Mouse (Mus musculus): Measurements from ENCODE around the gene Pou2f1.

GRCm38 (mm10) chr1:166031673-166032547 is 29.4 kb upstream of the Pou2f1 start:
- TF ChIP-seq GATA2 (IDR thresholded peaks at IDR 0.05; ENCODE audit: borderline replicate concordance, low read depth, low read length): no peak
- no peak for TF ChIP-seq GATA1 (IDR thresholded peaks at IDR 0.05; ENCODE audit: borderline replicate concordance, low read length)
- no peak for TF ChIP-seq CTCF (IDR thresholded peaks at IDR 0.05; ENCODE audit: low read depth, low read length)
- no peak for TF ChIP-seq TAL1 (conservative IDR thresholded peaks at IDR 0.05; ENCODE audit: low read depth, low read length)
- TF ChIP-seq POLR2AphosphoS5 (IDR thresholded peaks at IDR 0.05; ENCODE audit: insufficient replicate concordance, low read depth, low read length): no peak
